Mouse (Mus musculus): Measurements from ENCODE around the gene Itgb2l. TPM values are rescaled to one million over a fixed set of nuclear protein-coding genes. Genes with fewer than 3 reads are reported as not detected.

The Itgb2l gene
- polyA plus RNA-seq, 1 experiment: 0.23 TPM

- WGBS: 87% methylated on average over 6 of the region's 6 CpGs
- TF ChIP-seq CTCF (IDR thresholded peaks at IDR 0.05; ENCODE audit: extremely low read depth, insufficient read length, insufficient replicate concordance, low read depth, low read length) (no peak), POLR2A (IDR thresholded peaks at IDR 0.05; ENCODE audit: low read depth, low read length) (no peak)
These were observed 55.6 kb downstream of the Itgb2l start for GRCm38 (mm10) chr16:96387685-96388371.

GRCm38 (mm10) chr16:96384741-96385140 is 58.7 kb downstream of the Itgb2l start:
- H3K36me3 ChIP-seq (ENCODE audit: control insufficient read depth, insufficient read depth, low read length): peaks cover 26% of the 10 kb centered on the region
- no peak overlapping the region for H3K27ac ChIP-seq (ENCODE audit: insufficient read depth, low read depth, low read length)
- no peaks in the 10 kb centered on the region for H3K4me1 ChIP-seq (ENCODE audit: control insufficient read depth, insufficient read depth, insufficient read length, low read length)
- TF ChIP-seq POLR2A (IDR thresholded peaks at IDR 0.05; ENCODE audit: low read depth, low read length) (no peak), CTCF (IDR thresholded peaks at IDR 0.05; ENCODE audit: extremely low read depth, insufficient read length, insufficient replicate concordance, low read depth, low read length) (no peak)
- H3K27me3 ChIP-seq (ENCODE audit: control insufficient read depth, insufficient read depth, low read length): no peaks in the 10 kb centered on the region
- no peak overlapping the region for H3K4me3 ChIP-seq (ENCODE audit: low read depth, low read length)

More at GRCm38 (mm10) chr16:96387685-96388371, 55.6 kb downstream of the Itgb2l start:
- H3K27ac ChIP-seq (ENCODE audit: insufficient read depth, low read depth, low read length): no peak overlapping the region
- no peaks in the 10 kb centered on the region for H3K4me1 ChIP-seq (ENCODE audit: control insufficient read depth, insufficient read depth, insufficient read length, low read length)
- H3K27me3 ChIP-seq (ENCODE audit: control insufficient read depth, insufficient read depth, low read length): no peaks in the 10 kb centered on the region
- H3K4me3 ChIP-seq (ENCODE audit: low read depth, low read length): no peak overlapping the region
- H3K36me3 ChIP-seq (ENCODE audit: control insufficient read depth, insufficient read depth, low read length): peaks cover 22% of the 10 kb centered on the region

DNA sequence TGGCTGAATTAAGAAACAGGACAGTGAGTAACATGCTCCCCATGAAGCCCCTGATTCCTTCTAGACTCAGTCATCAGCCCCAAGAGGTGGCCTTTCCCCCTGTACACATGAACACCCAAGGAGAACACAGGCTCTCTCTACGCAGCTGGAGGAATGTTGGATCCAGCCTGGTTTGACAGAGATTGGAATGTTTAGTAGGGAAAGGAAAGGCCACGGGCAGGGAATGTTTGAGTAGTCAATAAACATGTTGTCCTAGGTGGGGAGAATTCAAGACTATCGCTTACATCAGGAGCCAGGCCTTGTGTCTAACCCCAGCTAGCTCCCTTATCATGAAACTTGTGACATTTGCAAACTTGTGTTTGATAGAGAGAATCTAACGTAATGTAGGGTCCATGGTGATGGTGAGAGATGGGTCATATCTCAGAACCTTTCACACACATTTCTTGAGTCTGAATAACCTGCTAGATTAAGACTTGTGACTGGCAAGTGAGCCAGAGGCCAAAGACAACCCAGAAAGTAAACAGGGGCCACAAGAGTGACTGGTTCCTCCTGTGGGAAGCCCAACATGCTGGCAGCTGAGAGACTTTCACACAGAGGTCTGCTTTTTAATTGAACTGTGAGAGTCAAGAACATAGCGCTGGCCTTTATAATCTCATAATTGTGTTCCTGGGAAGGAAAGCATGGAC is 60.8 kb downstream of the Itgb2l start:
- Histone ChIP-seq H3K27ac (ENCODE audit: insufficient read depth, low read depth, low read length) (no peak overlapping the region), H3K36me3 (ENCODE audit: control insufficient read depth, insufficient read depth, low read length) (peaks cover 22% of the 10 kb centered on the region), H3K27me3 (ENCODE audit: control insufficient read depth, insufficient read depth, low read length) (no peaks in the 10 kb centered on the region), H3K4me1 (ENCODE audit: control insufficient read depth, insufficient read depth, insufficient read length, low read length) (no peaks in the 10 kb centered on the region), H3K4me3 (ENCODE audit: low read depth, low read length) (no peak overlapping the region)
- TF ChIP-seq POLR2A (IDR thresholded peaks at IDR 0.05; ENCODE audit: low read depth, low read length): no peak
- no peak for TF ChIP-seq CTCF (IDR thresholded peaks at IDR 0.05; ENCODE audit: extremely low read depth, insufficient read length, insufficient replicate concordance, low read depth, low read length)
- 80% methylated on average over 5 of the region's 5 CpGs for WGBS

DNA sequence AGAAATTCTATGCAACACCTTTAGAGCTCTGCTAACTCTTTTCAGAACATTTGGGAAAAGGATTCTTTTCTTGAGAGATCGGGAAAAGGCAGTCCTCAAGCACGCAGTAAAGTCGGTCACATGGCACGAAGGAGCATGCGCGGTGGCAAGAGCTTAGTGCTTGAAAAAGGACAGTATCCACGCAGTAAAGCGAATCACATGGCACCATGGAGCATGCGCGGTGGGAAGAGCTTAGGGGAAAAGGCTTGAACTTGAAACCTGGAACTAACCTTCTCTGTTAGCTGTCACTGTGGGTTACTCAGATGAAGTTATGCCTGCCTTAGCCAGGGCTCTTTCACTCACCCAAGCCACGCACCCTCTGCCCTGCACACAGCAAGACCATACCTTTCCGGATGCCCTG is 62.0 kb downstream of the Itgb2l start:
- H3K4me1 ChIP-seq (ENCODE audit: control insufficient read depth, insufficient read depth, insufficient read length, low read length): 0 out of 2 replicates have a peak, but pooled peaks cover under 1% of the 10 kb centered on the region
- TF ChIP-seq CTCF (IDR thresholded peaks at IDR 0.05; ENCODE audit: extremely low read depth, insufficient read length, insufficient replicate concordance, low read depth, low read length): no peak
- no peak overlapping the region for H3K4me3 ChIP-seq (ENCODE audit: low read depth, low read length)
- 96% methylated on average over 12 of the region's 12 CpGs for WGBS
- H3K36me3 ChIP-seq (ENCODE audit: control insufficient read depth, insufficient read depth, low read length): peaks cover 23% of the 10 kb centered on the region
- no peak overlapping the region for H3K27ac ChIP-seq (ENCODE audit: insufficient read depth, low read depth, low read length)
- H3K27me3 ChIP-seq (ENCODE audit: control insufficient read depth, insufficient read depth, low read length): no peaks in the 10 kb centered on the region

DNA sequence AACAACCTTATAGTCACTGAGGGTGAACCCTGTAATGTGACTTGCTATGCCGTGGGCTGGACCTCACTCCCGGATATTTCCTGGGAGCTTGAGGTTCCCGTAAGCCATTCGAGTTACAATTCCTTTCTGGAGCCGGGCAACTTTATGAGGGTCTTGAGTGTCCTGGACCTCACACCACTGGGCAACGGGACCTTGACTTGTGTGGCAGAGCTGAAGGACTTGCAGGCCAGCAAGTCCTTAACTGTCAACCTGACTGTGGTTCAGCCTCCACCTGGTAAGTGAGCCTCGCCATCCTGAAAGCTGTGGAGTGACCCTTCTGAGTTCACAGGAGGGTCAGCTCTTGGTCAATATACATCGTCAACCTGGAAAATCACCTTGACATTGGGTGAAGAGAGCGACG is 65.3 kb downstream of the Itgb2l start:
- WGBS: 95% methylated on average over 10 of the region's 10 CpGs

DNA sequence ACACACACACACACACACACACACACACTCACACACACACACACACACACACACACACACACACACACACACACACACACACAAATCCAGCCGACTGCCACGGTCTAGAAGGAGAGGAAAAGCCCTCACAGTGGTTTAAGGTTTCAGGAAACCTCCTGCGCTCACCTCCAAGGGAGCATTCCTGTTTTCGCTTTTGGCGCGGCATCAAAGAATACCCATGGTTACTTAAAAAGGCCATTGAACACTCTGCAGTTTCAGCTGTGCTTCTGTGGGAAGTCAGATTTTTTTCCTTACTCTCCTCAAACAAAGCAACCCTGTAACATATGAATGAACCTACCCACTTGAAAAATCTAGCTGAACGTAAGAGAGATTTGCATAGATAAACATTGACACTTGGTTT is 67.1 kb downstream of the Itgb2l start:
- 20% methylated on average over 7 of the region's 7 CpGs for WGBS
- Histone ChIP-seq H3K36me3 (ENCODE audit: control insufficient read depth, insufficient read depth, low read length) (peaks cover 25% of the 10 kb centered on the region), H3K27me3 (ENCODE audit: control insufficient read depth, insufficient read depth, low read length) (no peaks in the 10 kb centered on the region), H3K4me1 (ENCODE audit: control insufficient read depth, insufficient read depth, insufficient read length, low read length) (peaks cover 23% of the 10 kb centered on the region), H3K4me3 (ENCODE audit: low read depth, low read length) (no peak overlapping the region), H3K27ac (ENCODE audit: insufficient read depth, low read depth, low read length) (no peak overlapping the region)
- TF ChIP-seq CTCF (IDR thresholded peaks at IDR 0.05; ENCODE audit: extremely low read depth, insufficient read length, insufficient replicate concordance, low read depth, low read length): no peak
- no peak for TF ChIP-seq POLR2A (IDR thresholded peaks at IDR 0.05; ENCODE audit: low read depth, low read length)

More for the DNA sequence above, 65.3 kb downstream of the Itgb2l start:
- H3K27ac ChIP-seq (ENCODE audit: insufficient read depth, low read depth, low read length): no peak overlapping the region
- TF ChIP-seq CTCF (IDR thresholded peaks at IDR 0.05; ENCODE audit: extremely low read depth, insufficient read length, insufficient replicate concordance, low read depth, low read length) (no peak), POLR2A (IDR thresholded peaks at IDR 0.05; ENCODE audit: low read depth, low read length) (no peak)
- H3K4me3 ChIP-seq (ENCODE audit: low read depth, low read length): no peak overlapping the region
- peaks cover 22% of the 10 kb centered on the region for H3K36me3 ChIP-seq (ENCODE audit: control insufficient read depth, insufficient read depth, low read length)
- H3K4me1 ChIP-seq (ENCODE audit: control insufficient read depth, insufficient read depth, insufficient read length, low read length): peaks cover 9% of the 10 kb centered on the region; the same call in 1 of the 2 replicates
- H3K27me3 ChIP-seq (ENCODE audit: control insufficient read depth, insufficient read depth, low read length): no peaks in the 10 kb centered on the region

- H3K4me3 ChIP-seq (ENCODE audit: low read depth, low read length): no peak overlapping the region
- H3K27me3 ChIP-seq (ENCODE audit: control insufficient read depth, insufficient read depth, low read length): no peaks in the 10 kb centered on the region
- H3K36me3 ChIP-seq (ENCODE audit: control insufficient read depth, insufficient read depth, low read length): peaks cover 22% of the 10 kb centered on the region
- WGBS: 38% methylated on average over 7 of the region's 7 CpGs
- H3K4me1 ChIP-seq (ENCODE audit: control insufficient read depth, insufficient read depth, insufficient read length, low read length): peaks cover 31% of the 10 kb centered on the region
- no peak overlapping the region for H3K27ac ChIP-seq (ENCODE audit: insufficient read depth, low read depth, low read length)
- TF ChIP-seq CTCF (IDR thresholded peaks at IDR 0.05; ENCODE audit: extremely low read depth, insufficient read length, insufficient replicate concordance, low read depth, low read length) (no peak), POLR2A (IDR thresholded peaks at IDR 0.05; ENCODE audit: low read depth, low read length) (no peak)
These were observed 67.9 kb downstream of the Itgb2l start for GRCm38 (mm10) chr16:96375538-96375937.
